Mouse (Mus musculus): ENCODE measurements around the gene Kif23. TPM values are rescaled to one million over a fixed set of nuclear protein-coding genes. Genes with fewer than 3 reads are reported as not detected.
A peak's percentile ranks its signal among the peaks of the same experiment; 100 is the strongest.

Gene Kif23
- polyA plus RNA-seq, 1 experiment: 182 TPM

- H3K4me1 ChIP-seq (ENCODE audit: control insufficient read depth, insufficient read depth, low read length): no peaks in the 10 kb centered on the region
- H3K27me3 ChIP-seq (ENCODE audit: control insufficient read depth, insufficient read depth, low read length, poor library complexity, severe bottlenecking): no peaks in the 10 kb centered on the region
- H3K4me3 ChIP-seq (ENCODE audit: low read depth, low read length): no peak overlapping the region
- H3K9me3 ChIP-seq (replicated peaks; ENCODE audit: control insufficient read depth, insufficient read depth, low read length, poor library complexity, severe bottlenecking): no peaks in the 10 kb centered on the region
- H3K27ac ChIP-seq (ENCODE audit: insufficient read depth, low read length): no peak overlapping the region
- H3K36me3 ChIP-seq (ENCODE audit: control insufficient read depth, insufficient read depth, low read length, poor library complexity, severe bottlenecking): peaks cover 61% of the 10 kb centered on the region
- TF ChIP-seq CTCF (IDR thresholded peaks at IDR 0.05; ENCODE audit: low read depth, low read length) (no peak), POLR2A (IDR thresholded peaks at IDR 0.05; ENCODE audit: insufficient read depth, low read length) (no peak), EP300 (IDR thresholded peaks at IDR 0.05; ENCODE audit: insufficient read depth, low read depth, low read length) (no peak)
- no peak overlapping the region for H3K9ac ChIP-seq (ENCODE audit: low read depth, poor library complexity, severe bottlenecking)
These were observed 29.1 kb downstream of the Kif23 start for GRCm38 (mm10) chr9:61917436-61917835.

GRCm38 (mm10) chr9:61916986-61917385 is 29.6 kb downstream of the Kif23 start:
- TF ChIP-seq CTCF (IDR thresholded peaks at IDR 0.05; ENCODE audit: low read depth, low read length) (no peak), POLR2A (IDR thresholded peaks at IDR 0.05; ENCODE audit: insufficient read depth, low read length) (no peak), EP300 (IDR thresholded peaks at IDR 0.05; ENCODE audit: insufficient read depth, low read depth, low read length) (no peak)
- H3K27me3 ChIP-seq (ENCODE audit: control insufficient read depth, insufficient read depth, low read length, poor library complexity, severe bottlenecking): no peaks in the 10 kb centered on the region
- no peaks in the 10 kb centered on the region for H3K4me1 ChIP-seq (ENCODE audit: control insufficient read depth, insufficient read depth, low read length)
- H3K9me3 ChIP-seq (replicated peaks; ENCODE audit: control insufficient read depth, insufficient read depth, low read length, poor library complexity, severe bottlenecking): no peaks in the 10 kb centered on the region
- H3K27ac ChIP-seq (ENCODE audit: insufficient read depth, low read length): no peak overlapping the region
- H3K36me3 ChIP-seq (ENCODE audit: control insufficient read depth, insufficient read depth, low read length, poor library complexity, severe bottlenecking): peaks cover 61% of the 10 kb centered on the region
- no peak overlapping the region for H3K4me3 ChIP-seq (ENCODE audit: low read depth, low read length)
- H3K9ac ChIP-seq (ENCODE audit: low read depth, poor library complexity, severe bottlenecking): no peak overlapping the region

GRCm38 (mm10) chr9:61915393-61916005 is 31.1 kb downstream of the Kif23 start:
- Histone ChIP-seq H3K9me3 (replicated peaks; ENCODE audit: control insufficient read depth, insufficient read depth, low read length, poor library complexity, severe bottlenecking) (no peaks in the 10 kb centered on the region), H3K27ac (ENCODE audit: insufficient read depth, low read length) (peak overlapping the region; percentile 85; the same call in 1 of the 2 replicates), H3K4me3 (ENCODE audit: low read depth, low read length) (no peak overlapping the region), H3K9ac (ENCODE audit: low read depth, poor library complexity, severe bottlenecking) (peak overlapping the region; percentile 95), H3K4me1 (ENCODE audit: control insufficient read depth, insufficient read depth, low read length) (no peaks in the 10 kb centered on the region), H3K36me3 (ENCODE audit: control insufficient read depth, insufficient read depth, low read length, poor library complexity, severe bottlenecking) (peaks cover 51% of the 10 kb centered on the region), H3K27me3 (ENCODE audit: control insufficient read depth, insufficient read depth, low read length, poor library complexity, severe bottlenecking) (no peaks in the 10 kb centered on the region)
- no peak for TF ChIP-seq POLR2A (IDR thresholded peaks at IDR 0.05; ENCODE audit: insufficient read depth, low read length)
- no peak for TF ChIP-seq EP300 (IDR thresholded peaks at IDR 0.05; ENCODE audit: insufficient read depth, low read depth, low read length)
- TF ChIP-seq CTCF (IDR thresholded peaks at IDR 0.05; ENCODE audit: low read depth, low read length): no peak

- peak overlapping the region; percentile 95 for H3K9ac ChIP-seq (ENCODE audit: low read depth, poor library complexity, severe bottlenecking)
- TF ChIP-seq POLR2A (IDR thresholded peaks at IDR 0.05; ENCODE audit: insufficient read depth, low read length): no peak
- TF ChIP-seq EP300 (IDR thresholded peaks at IDR 0.05; ENCODE audit: insufficient read depth, low read depth, low read length): no peak
- no peak for TF ChIP-seq CTCF (IDR thresholded peaks at IDR 0.05; ENCODE audit: low read depth, low read length)
- H3K36me3 ChIP-seq (ENCODE audit: control insufficient read depth, insufficient read depth, low read length, poor library complexity, severe bottlenecking): peaks cover 47% of the 10 kb centered on the region
- no peaks in the 10 kb centered on the region for H3K4me1 ChIP-seq (ENCODE audit: control insufficient read depth, insufficient read depth, low read length)
- H3K27me3 ChIP-seq (ENCODE audit: control insufficient read depth, insufficient read depth, low read length, poor library complexity, severe bottlenecking): no peaks in the 10 kb centered on the region
- H3K4me3 ChIP-seq (ENCODE audit: low read depth, low read length): peak overlapping the region; percentile 91
- peak overlapping the region; percentile 85 for H3K27ac ChIP-seq (ENCODE audit: insufficient read depth, low read length)
- H3K9me3 ChIP-seq (replicated peaks; ENCODE audit: control insufficient read depth, insufficient read depth, low read length, poor library complexity, severe bottlenecking): no peaks in the 10 kb centered on the region
These were observed 31.7 kb downstream of the Kif23 start for GRCm38 (mm10) chr9:61914917-61915300.

- H3K27me3 ChIP-seq (ENCODE audit: control insufficient read depth, insufficient read depth, low read length, poor library complexity, severe bottlenecking): no peaks in the 10 kb centered on the region
- H3K36me3 ChIP-seq (ENCODE audit: control insufficient read depth, insufficient read depth, low read length, poor library complexity, severe bottlenecking): peaks cover 42% of the 10 kb centered on the region
- no peaks in the 10 kb centered on the region for H3K4me1 ChIP-seq (ENCODE audit: control insufficient read depth, insufficient read depth, low read length)
- no peaks in the 10 kb centered on the region for H3K9me3 ChIP-seq (replicated peaks; ENCODE audit: control insufficient read depth, insufficient read depth, low read length, poor library complexity, severe bottlenecking)
- TF ChIP-seq EP300 (IDR thresholded peaks at IDR 0.05; ENCODE audit: insufficient read depth, low read depth, low read length): no peak
- peak; percentile 80 for TF ChIP-seq POLR2A (IDR thresholded peaks at IDR 0.05; ENCODE audit: insufficient read depth, low read length)
- no peak for TF ChIP-seq CTCF (IDR thresholded peaks at IDR 0.05; ENCODE audit: low read depth, low read length)
- peak within 1 kb of the TSS; percentile 92 for H3K4me3 ChIP-seq (ENCODE audit: low read depth, low read length)
- H3K27ac ChIP-seq (ENCODE audit: insufficient read depth, low read length): peak within 1 kb of the TSS; percentile 92
- H3K9ac ChIP-seq (ENCODE audit: low read depth, poor library complexity, severe bottlenecking): peak within 1 kb of the TSS; percentile 95
These were observed 32.2 kb downstream of the Kif23 start, which contains the start of gene Rplp1 for GRCm38 (mm10) chr9:61914203-61914916. TSS of gene Rplp1 (minus strand) at chr9:61914542.
